Mouse (Mus musculus) testis, adult 2 months (tissue): ENCODE data around the gene Fli1.

Experiments used
- CTCF ChIP-seq: fragments of 200-500 bp; IDR thresholded peaks from 2 replicates; pipeline ENCODE4 v1.5.1; 2012; ENCODE audit warnings: low read depth, mild to moderate bottlenecking, inconsistent platforms, low read length, moderate library complexity; ENCODE audit not compliant: control insufficient read depth, insufficient read depth, insufficient replicate concordance
- POLR2A ChIP-seq: fragments of 200-500 bp; IDR thresholded peaks from 2 replicates; pipeline ENCODE4 v1.6.1; 2012; ENCODE audit warnings: low read depth, mild to moderate bottlenecking, inconsistent platforms, low read length, moderate library complexity; ENCODE audit not compliant: control insufficient read depth

- no peak for TF ChIP-seq CTCF
- no peak for TF ChIP-seq POLR2A
Observed at GRCm38 (mm10) chr9:32516691-32517090, 26.0 kb downstream of the Fli1 start.
